Comparison of ENCODE assay signal across 1 mouse cellular context in the genomic region with DNA sequence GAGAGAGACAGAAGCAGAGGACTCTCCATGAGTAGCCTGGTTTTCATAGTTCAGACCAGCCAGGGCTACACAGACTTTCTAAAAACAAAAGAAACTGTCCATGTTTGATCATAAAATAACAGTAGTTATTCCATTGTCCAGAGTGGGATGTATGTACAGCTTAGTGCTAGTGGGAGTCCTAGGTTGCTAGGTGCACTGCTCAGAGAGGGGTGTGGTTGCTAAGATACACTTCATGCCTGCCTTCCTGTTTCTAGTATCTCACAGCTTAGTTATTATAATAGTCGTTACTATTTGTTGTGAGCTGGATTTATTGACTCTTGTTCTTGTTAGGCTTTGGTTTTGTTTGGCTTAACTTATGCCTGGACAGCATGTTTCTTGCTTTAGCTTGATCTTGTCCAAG.
TF ChIP-seq lines count a peak whose summit lies in the region.

No protein-coding gene starts in this region.

TF ChIP-seq in MEL, 35 proteins besides CTCF, POLR2A, EP300 and RAD21:
- no peak for TF ChIP-seq ZC3H11A (IDR thresholded peaks at IDR 0.05; ENCODE audit: low read depth, low read length)
- no peak for TF ChIP-seq MXI1 (IDR thresholded peaks at IDR 0.05; ENCODE audit: low read depth, low read length)
- TF ChIP-seq MAZ (IDR thresholded peaks at IDR 0.05; ENCODE audit: low read depth, low read length) = no peak
- TF ChIP-seq SIN3A (IDR thresholded peaks at IDR 0.05; ENCODE audit: low read length) = no peak
- TF ChIP-seq E2F4 (IDR thresholded peaks at IDR 0.05; ENCODE audit: borderline replicate concordance, low read depth, low read length) = no peak
- TF ChIP-seq POLR2AphosphoS5 (IDR thresholded peaks at IDR 0.05; ENCODE audit: borderline replicate concordance, low read depth, low read length) = no peak
- TF ChIP-seq MAFK (IDR thresholded peaks at IDR 0.05; ENCODE audit: borderline replicate concordance, low read depth, low read length) = no peak
- TF ChIP-seq CHD1 (IDR thresholded peaks at IDR 0.05; ENCODE audit: low read depth, low read length) = no peak
- TF ChIP-seq SMC3 (IDR thresholded peaks at IDR 0.05; ENCODE audit: low read depth, low read length) = no peak
- TF ChIP-seq TCF12 (IDR thresholded peaks at IDR 0.05; ENCODE audit: low read depth, low read length) = no peak
- TF ChIP-seq USF2 (IDR thresholded peaks at IDR 0.05; ENCODE audit: borderline replicate concordance in 1 of 2, insufficient read depth in 1 of 2, low read depth in 1 of 2, low read length in 2 of 2) = no peak
- no peak for TF ChIP-seq GABPA (IDR thresholded peaks at IDR 0.05; ENCODE audit: low read depth, low read length)
- TF ChIP-seq MEF2A (IDR thresholded peaks at IDR 0.05; ENCODE audit: extremely low read depth, insufficient replicate concordance, low read depth, low read length, poor library complexity, severe bottlenecking) = no peak
- no peak for TF ChIP-seq MYC (IDR thresholded peaks at IDR 0.05; ENCODE audit: low read depth, low read length)
- no peak for TF ChIP-seq KAT2A (conservative IDR thresholded peaks at IDR 0.05; ENCODE audit: low read depth, low read length)
- no peak for TF ChIP-seq ZMIZ1 (IDR thresholded peaks at IDR 0.05; ENCODE audit: low read depth, low read length)
